Mouse (Mus musculus) megakaryocyte, embryonic 14.5 days (primary cell): ENCODE measurements around the gene Znfx1.

ENCODE experiments used
- FLI1 ChIP-seq: IDR thresholded peaks from 2 replicates; pipeline ENCODE4 v1.6.1; 2012; ENCODE audit warnings: low read length, inconsistent platforms, mixed read lengths
- GATA1 ChIP-seq: IDR thresholded peaks from 3 replicates; pipeline ENCODE4 v1.6.1; 2012; ENCODE audit warnings: mixed read lengths, low read length, inconsistent platforms, borderline replicate concordance

DNA sequence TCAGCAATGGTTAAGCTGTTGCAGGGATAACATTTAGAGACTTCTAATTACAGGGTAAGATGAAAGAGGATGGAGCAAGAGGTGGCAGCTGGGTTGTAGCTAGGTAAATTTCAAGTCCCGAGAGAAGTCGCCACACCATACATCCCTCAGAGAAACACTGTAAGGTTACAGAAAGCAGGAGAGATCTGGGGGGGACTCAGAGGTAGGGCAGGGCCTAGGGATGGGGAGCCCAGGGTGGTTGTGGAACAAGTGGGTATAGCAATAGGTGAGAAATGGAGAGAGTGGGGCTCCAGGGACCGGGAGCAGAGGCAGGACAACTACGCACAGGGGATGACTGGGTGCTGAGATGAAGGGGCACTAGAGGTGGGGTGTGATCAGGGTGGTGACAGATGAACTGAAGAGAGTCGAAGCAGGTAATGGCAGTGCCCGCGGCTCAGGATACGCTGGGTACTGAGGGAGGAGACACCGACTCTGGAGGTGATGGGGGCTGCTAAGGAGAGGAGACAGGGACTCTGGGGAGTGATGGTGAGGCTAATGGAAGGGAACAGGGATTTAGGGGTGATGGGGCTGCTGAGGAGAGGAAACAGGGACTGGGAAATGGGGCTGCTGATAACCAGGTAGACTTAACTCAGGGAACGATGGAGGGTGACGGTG is 1.3 kb downstream of the Znfx1 start:
- TF ChIP-seq GATA1 (no peak), FLI1 (no peak)
